Mouse (Mus musculus): Measurements from ENCODE around the gene Robo2. TPM values are rescaled to one million over a fixed set of nuclear protein-coding genes. Genes with fewer than 3 reads are reported as not detected.

Gene Robo2
- total and polyA plus RNA-seq, 2 experiments from 2014 or later: 1.7 to 10.6 TPM

DNA sequence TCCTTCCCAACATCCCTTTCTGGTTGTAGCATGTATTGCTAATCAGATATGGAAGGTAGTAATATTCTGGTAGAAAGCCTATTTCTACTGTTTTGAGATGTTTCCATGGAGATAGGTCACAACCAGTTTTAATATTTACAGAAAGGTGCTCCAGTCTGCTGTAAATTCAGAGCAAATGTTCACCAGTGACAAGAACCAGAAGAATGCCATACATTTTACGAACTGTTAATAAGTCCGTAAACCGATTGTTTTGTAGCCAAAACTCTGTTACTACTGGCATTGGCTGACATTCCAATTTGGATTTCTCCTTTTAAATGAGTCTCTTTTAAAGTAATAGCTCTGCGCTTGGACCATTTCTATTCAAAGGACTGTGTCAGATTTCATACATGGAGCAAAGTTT, 36.4 kb upstream of the Robo2 start:
- WGBS: 88% methylated on average over 4 of the region's 4 CpGs
- H3K4me1 ChIP-seq (ENCODE audit: control insufficient read depth, insufficient read depth): no peaks in the 10 kb centered on the region
- no peak overlapping the region for H3K27ac ChIP-seq (ENCODE audit: low read depth)
- no peaks in the 10 kb centered on the region for H3K36me3 ChIP-seq (replicated peaks; ENCODE audit: control insufficient read depth, insufficient read depth, low read length)
- no peaks in the 10 kb centered on the region for H3K27me3 ChIP-seq (ENCODE audit: control insufficient read depth, insufficient read depth, low read length)
- no peak overlapping the region for H3K9ac ChIP-seq (replicated peaks; ENCODE audit: low read depth, low read length)
- H3K4me3 ChIP-seq (ENCODE audit: low read depth, low read length): no peak overlapping the region
- no peak for ATAC-seq (ENCODE audit: insufficient read depth, low read depth)
- TF ChIP-seq EP300 (IDR thresholded peaks at IDR 0.05; ENCODE audit: low read depth) (no peak), CTCF (IDR thresholded peaks at IDR 0.05; ENCODE audit: low read depth) (no peak)
- no peak for DNase-seq (ENCODE audit: low spot score)
- no peak overlapping the region for H3K4me2 ChIP-seq (ENCODE audit: low read depth, low read length)
- no peaks in the 10 kb centered on the region for H3K9me3 ChIP-seq (replicated peaks; ENCODE audit: control insufficient read depth, low read length)

DNA sequence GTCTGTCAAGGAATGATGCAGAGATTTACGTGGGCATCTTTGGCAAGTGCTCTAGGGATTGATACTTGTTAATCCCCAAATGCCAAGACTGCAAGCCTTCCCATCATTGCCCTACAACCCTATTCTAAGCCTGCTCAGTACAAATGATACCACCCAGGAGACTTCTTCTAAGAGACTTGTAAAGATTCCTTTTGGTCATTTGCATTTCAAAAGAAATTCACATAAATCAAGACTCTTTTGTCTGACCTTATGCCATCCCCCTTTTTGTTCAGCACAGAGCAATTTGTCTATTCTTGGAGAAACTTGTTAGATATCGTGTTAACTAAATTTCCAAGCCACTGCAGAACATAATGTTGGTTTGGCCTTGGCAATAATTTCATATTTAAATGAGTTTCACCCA, 15.4 kb upstream of the Robo2 start:
- 55% methylated on average over 2 of the region's 2 CpGs for WGBS
- H3K9ac ChIP-seq (replicated peaks; ENCODE audit: low read depth, low read length): no peak overlapping the region

GRCm38 (mm10) chr16:74420324-74420723, 8.7 kb upstream of the Robo2 start:
- Histone ChIP-seq H3K27me3 (ENCODE audit: control insufficient read depth, insufficient read depth, low read length) (no peaks in the 10 kb centered on the region), H3K4me1 (ENCODE audit: control insufficient read depth, insufficient read depth) (no peaks in the 10 kb centered on the region), H3K9me3 (replicated peaks; ENCODE audit: control insufficient read depth, low read length) (no peaks in the 10 kb centered on the region), H3K9ac (replicated peaks; ENCODE audit: low read depth, low read length) (no peak overlapping the region), H3K36me3 (replicated peaks; ENCODE audit: control insufficient read depth, insufficient read depth, low read length) (no peaks in the 10 kb centered on the region), H3K4me3 (ENCODE audit: low read depth, low read length) (no peak overlapping the region), H3K27ac (ENCODE audit: low read depth) (no peak overlapping the region), H3K4me2 (ENCODE audit: low read depth, low read length) (no peak overlapping the region)
- 80% methylated on average over 2 of the region's 2 CpGs for WGBS
- TF ChIP-seq CTCF (IDR thresholded peaks at IDR 0.05; ENCODE audit: low read depth): no peak
- no peak for TF ChIP-seq EP300 (IDR thresholded peaks at IDR 0.05; ENCODE audit: low read depth)
- ATAC-seq (ENCODE audit: insufficient read depth, low read depth): no peak
- DNase-seq (ENCODE audit: low spot score): no peak

More for the DNA sequence above, 15.4 kb upstream of the Robo2 start:
- no peaks in the 10 kb centered on the region for H3K9me3 ChIP-seq (replicated peaks; ENCODE audit: control insufficient read depth, low read length)
- no peak overlapping the region for H3K27ac ChIP-seq (ENCODE audit: low read depth)
- ATAC-seq (ENCODE audit: insufficient read depth, low read depth) (no peak), DNase-seq (ENCODE audit: low spot score) (no peak)
- no peaks in the 10 kb centered on the region for H3K27me3 ChIP-seq (ENCODE audit: control insufficient read depth, insufficient read depth, low read length)
- H3K4me3 ChIP-seq (ENCODE audit: low read depth, low read length): no peak overlapping the region
- TF ChIP-seq EP300 (IDR thresholded peaks at IDR 0.05; ENCODE audit: low read depth): no peak
- no peak for TF ChIP-seq CTCF (IDR thresholded peaks at IDR 0.05; ENCODE audit: low read depth)
- H3K36me3 ChIP-seq (replicated peaks; ENCODE audit: control insufficient read depth, insufficient read depth, low read length): no peaks in the 10 kb centered on the region
- no peaks in the 10 kb centered on the region for H3K4me1 ChIP-seq (ENCODE audit: control insufficient read depth, insufficient read depth)
- H3K4me2 ChIP-seq (ENCODE audit: low read depth, low read length): no peak overlapping the region

DNA sequence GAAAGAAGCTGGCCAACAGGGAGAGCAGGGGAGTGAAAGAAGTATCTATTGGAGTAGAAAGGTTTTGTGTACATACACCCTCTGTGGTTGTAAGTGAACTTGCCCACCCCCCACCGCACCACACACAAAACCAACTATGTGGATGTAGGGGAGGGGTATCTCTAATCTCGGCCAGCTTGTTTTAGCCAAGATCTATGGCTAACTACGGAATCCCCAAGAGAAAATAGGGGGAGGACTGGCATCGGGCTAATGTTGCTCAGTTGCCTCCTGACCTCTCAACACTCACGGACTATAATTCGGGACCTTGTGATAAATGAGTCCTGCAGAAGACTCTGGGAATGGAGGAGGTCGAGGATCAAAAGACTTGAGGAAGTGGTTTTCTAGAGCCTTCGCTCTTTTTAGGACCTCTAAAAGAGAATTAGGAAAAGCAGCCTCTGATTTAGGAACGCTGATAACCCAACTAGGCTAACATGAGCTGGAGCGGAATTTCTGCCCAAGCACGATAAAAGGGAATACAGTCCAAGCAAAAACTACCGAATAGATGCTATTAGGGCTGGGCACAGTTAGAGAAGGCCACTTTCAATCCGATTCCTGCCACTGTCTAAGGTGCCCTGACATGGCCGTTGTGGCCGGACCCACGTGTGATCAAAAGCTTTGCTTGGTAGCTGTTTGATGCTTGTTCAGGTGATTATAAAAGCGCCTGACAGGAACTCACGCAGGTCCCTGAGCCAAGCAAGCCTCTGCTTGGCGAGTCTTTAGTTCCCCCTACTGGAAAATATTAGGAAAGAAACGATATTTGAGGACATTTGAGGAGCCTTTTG, 1.1 kb upstream of the Robo2 start:
- Histone ChIP-seq H3K9me3 (replicated peaks; ENCODE audit: control insufficient read depth, low read length) (no peaks in the 10 kb centered on the region), H3K9ac (replicated peaks; ENCODE audit: low read depth, low read length) (no peak overlapping the region), H3K27ac (ENCODE audit: low read depth) (no peak overlapping the region), H3K4me2 (ENCODE audit: low read depth, low read length) (peak overlapping the region; percentile 60), H3K4me3 (ENCODE audit: low read depth, low read length) (peak overlapping the region; percentile 45), H3K4me1 (ENCODE audit: control insufficient read depth, insufficient read depth) (peaks cover 10% of the 10 kb centered on the region; the same call in 1 of the 2 replicates), H3K27me3 (ENCODE audit: control insufficient read depth, insufficient read depth, low read length) (peaks cover 15% of the 10 kb centered on the region), H3K36me3 (replicated peaks; ENCODE audit: control insufficient read depth, insufficient read depth, low read length) (no peaks in the 10 kb centered on the region)
- peak; percentile 65 for TF ChIP-seq CTCF (IDR thresholded peaks at IDR 0.05; ENCODE audit: low read depth)
- TF ChIP-seq EP300 (IDR thresholded peaks at IDR 0.05; ENCODE audit: low read depth): no peak
- DNase-seq (ENCODE audit: low spot score) (peak; percentile 55), ATAC-seq (ENCODE audit: insufficient read depth, low read depth) (peak; percentile 55)
- WGBS: under 1% methylated on average over 20 of the region's 20 CpGs

- H3K4me1 ChIP-seq (ENCODE audit: control insufficient read depth, insufficient read depth): peaks cover 10% of the 10 kb centered on the region; the same call in 1 of the 2 replicates
- H3K4me2 ChIP-seq (ENCODE audit: low read depth, low read length): peak overlapping the region; percentile 60
- no peak for TF ChIP-seq EP300 (IDR thresholded peaks at IDR 0.05; ENCODE audit: low read depth)
- no peak for TF ChIP-seq CTCF (IDR thresholded peaks at IDR 0.05; ENCODE audit: low read depth)
- DNase-seq (ENCODE audit: low spot score) (no peak), ATAC-seq (ENCODE audit: insufficient read depth, low read depth) (no peak)
- peak overlapping the region; percentile 45 for H3K4me3 ChIP-seq (ENCODE audit: low read depth, low read length)
- no peaks in the 10 kb centered on the region for H3K9me3 ChIP-seq (replicated peaks; ENCODE audit: control insufficient read depth, low read length)
- H3K36me3 ChIP-seq (replicated peaks; ENCODE audit: control insufficient read depth, insufficient read depth, low read length): no peaks in the 10 kb centered on the region
- WGBS: 1% methylated on average over 16 of the region's 16 CpGs
- H3K27ac ChIP-seq (ENCODE audit: low read depth): no peak overlapping the region
- peaks cover 15% of the 10 kb centered on the region for H3K27me3 ChIP-seq (ENCODE audit: control insufficient read depth, insufficient read depth, low read length)
- H3K9ac ChIP-seq (replicated peaks; ENCODE audit: low read depth, low read length): no peak overlapping the region
Measured at GRCm38 (mm10) chr16:74411021-74411420, 604 bp downstream of the Robo2 start.

Measured in heart, postnatal 0 days (tissue).